Mouse (Mus musculus) left cerebral cortex, adult 6 months (tissue): Measurements from ENCODE around the gene Sult3a2. TPM values are rescaled to one million over a fixed set of nuclear protein-coding genes. Genes with fewer than 3 reads are reported as not detected.

Experiments
- long read RNA-seq, 2 experiments: library from polyadenylated mRNA; unstranded; transcript quantifications; one replicate each; pipeline ENCODE4 v2.0.0; 2019 to 2020
- polyA plus RNA-seq: library from polyadenylated mRNA; unstranded; fragments of <200 nt; fragmentation: Nextera tagmentation; gene quantifications from 2 replicates; pipeline ENCODE4 v1.2.3, GENCODE M21; 2021

The Sult3a2 gene
- not detected in 2 replicates for polyA plus RNA-seq
- long read RNA-seq, experiment 1 = 0 reads
- long read RNA-seq, experiment 2 = 0 reads

DNA sequence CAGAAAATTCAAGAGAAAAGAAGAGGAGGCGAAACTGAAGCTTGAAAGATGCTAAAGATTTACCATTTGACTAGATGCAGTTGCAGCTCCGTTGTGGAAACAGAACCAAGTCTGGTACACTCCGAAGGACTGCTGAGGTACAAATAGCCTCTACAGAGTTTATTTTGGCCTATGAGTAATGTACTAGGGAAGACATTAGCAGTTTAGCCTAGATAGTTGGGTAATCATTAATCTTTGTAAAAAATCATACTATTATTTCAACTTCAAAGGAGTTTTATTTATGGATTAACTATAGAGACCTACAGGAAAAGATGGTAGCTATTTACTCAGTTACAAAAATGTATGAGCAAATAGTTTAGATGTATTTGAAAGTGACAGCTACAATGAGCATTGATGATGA, at the start of gene Sult3a2:
Gene Sult3a2, minus strand, starts transcription at position 101 of the 400 bp plus-strand sequence.

Other genes with a start within 250 kb of the Sult3a2 start
- 25.3 and 30.4 TPM in 2 replicates for gene Clvs2, start 161.9 kb downstream of the Sult3a2 start, polyA plus RNA-seq
- not detected in 2 replicates for gene Sult3a1, start 71.0 kb upstream of the Sult3a2 start, polyA plus RNA-seq
- 0.80 TPM in 2 replicates for gene Rsph4a, start 118.4 kb upstream of the Sult3a2 start, polyA plus RNA-seq
- 5.2 and 5.5 TPM in 2 replicates for gene Zup1, start 164.6 kb upstream of the Sult3a2 start, polyA plus RNA-seq
- 152 and 153 TPM in 2 replicates for gene Rwdd1, start 232.9 kb upstream of the Sult3a2 start, polyA plus RNA-seq